Mouse (Mus musculus) olfactory bulb, adult 2 months (tissue): ENCODE results near the gene Apobec2. TPM values are rescaled to one million over a fixed set of nuclear protein-coding genes. Genes with fewer than 3 reads are reported as not detected.
A peak's percentile ranks its signal among the peaks of the same experiment; 100 is the strongest.

Experiments used
- H3K27ac ChIP-seq: fragments of 200-500 bp; 2 replicates; pipeline ENCODE4 v1.5.1; 2012; ENCODE audit warnings: low read depth, low read length; ENCODE audit not compliant: insufficient read depth
- H3K4me1 ChIP-seq: fragments of 200-500 bp; 2 replicates; pipeline ENCODE4 v1.6.1; 2012; ENCODE audit warnings: low read length; ENCODE audit not compliant: control insufficient read depth, insufficient read depth
- H3K4me3 ChIP-seq: fragments of 200-500 bp; 2 replicates; pipeline ENCODE4 v1.5.1; 2012; ENCODE audit warnings: mild to moderate bottlenecking, low read depth, low read length, moderate library complexity; ENCODE audit not compliant: insufficient read depth
- CTCF ChIP-seq: fragments of 200-500 bp; IDR thresholded peaks from 2 replicates; pipeline ENCODE4 v1.5.1; 2012; ENCODE audit warnings: low read depth, mild to moderate bottlenecking, low read length, moderate library complexity; ENCODE audit not compliant: insufficient read depth
- POLR2A ChIP-seq: fragments of 200-500 bp; IDR thresholded peaks from 2 replicates; pipeline ENCODE4 v1.6.1; 2012; ENCODE audit warnings: mild to moderate bottlenecking, low read depth, low read length, moderate library complexity; ENCODE audit not compliant: insufficient read depth
- WGBS: fragments of 180-500 bp; shearing (Covaris S2); methylation state at CpG from one replicate; pipeline ENCODE4 v1.1.7; 2018; 5-methylcytosine and 5-hydroxymethylcytosine counted together
- polyA plus RNA-seq: library from polyadenylated mRNA; stranded (reverse); fragments of >200 nt; gene quantifications from 2 replicates; pipeline ENCODE4 v1.2.4, GENCODE M21; 2012; ENCODE audit warnings: low replicate concordance; ENCODE audit not compliant: missing spikeins, insufficient read depth, insufficient read length

Gene Apobec2
- polyA plus RNA-seq, 1 experiment = not detected

GRCm38 (mm10) chr17:48416011-48416410 is 16.7 kb downstream of the Apobec2 start:
- Histone ChIP-seq H3K27ac (no peak overlapping the region), H3K4me3 (no peak overlapping the region), H3K4me1 (no peaks in the 10 kb centered on the region)
- TF ChIP-seq CTCF = no peak
- no peak for TF ChIP-seq POLR2A
- 85% methylated on average over 7 of the region's 7 CpGs for WGBS

- WGBS = 16% methylated on average over 8 of the region's 8 CpGs
- TF ChIP-seq CTCF (no peak), POLR2A (no peak)
- H3K27ac ChIP-seq = no peak overlapping the region
- H3K4me1 ChIP-seq = no peaks in the 10 kb centered on the region
- no peak overlapping the region for H3K4me3 ChIP-seq
These were observed 21.5 kb downstream of the Apobec2 start for GRCm38 (mm10) chr17:48411241-48411640.

GRCm38 (mm10) chr17:48410299-48410785 is 22.4 kb downstream of the Apobec2 start:
- TF ChIP-seq CTCF (no peak), POLR2A (peak; percentile 35; the same call in 1 of the 2 replicates)
- H3K27ac ChIP-seq = peak overlapping the region; percentile 97
- WGBS = under 1% methylated on average over 13 of the region's 13 CpGs
- peak overlapping the region; percentile 81 for H3K4me3 ChIP-seq
- H3K4me1 ChIP-seq = no peaks in the 10 kb centered on the region

GRCm38 (mm10) chr17:48409380-48410298 is 23.1 kb downstream of the Apobec2 start, which contains the start of the genes Nfya and Oard1:
Gene Nfya, minus strand, starts transcription at chr17:48409906.
Gene Oard1, plus strand, starts transcription at chr17:48410014.
- under 1% methylated on average over 84 of the region's 84 CpGs for WGBS
- H3K4me3 ChIP-seq = peak within 1 kb of the TSS; percentile 81
- peak within 1 kb of the TSS; percentile 97 for H3K27ac ChIP-seq
- TF ChIP-seq CTCF (no peak), POLR2A (peak; percentile 80)
- no peaks in the 10 kb centered on the region for H3K4me1 ChIP-seq

- Histone ChIP-seq H3K27ac (peak overlapping the region; percentile 89), H3K4me3 (peak overlapping the region; percentile 74), H3K4me1 (no peaks in the 10 kb centered on the region)
- no peak for TF ChIP-seq POLR2A
- under 1% methylated on average over 47 of the region's 47 CpGs for WGBS
These were observed 24.0 kb downstream of the Apobec2 start for GRCm38 (mm10) chr17:48408526-48409291.

GRCm38 (mm10) chr17:48407910-48408525 is 24.7 kb downstream of the Apobec2 start:
- WGBS = 7% methylated on average over 8 of the region's 8 CpGs
- Histone ChIP-seq H3K4me3 (peak overlapping the region; percentile 74), H3K27ac (peak overlapping the region; percentile 89), H3K4me1 (no peaks in the 10 kb centered on the region)
- no peak for TF ChIP-seq POLR2A
- TF ChIP-seq CTCF = no peak

- H3K27ac ChIP-seq = no peak overlapping the region
- H3K4me3 ChIP-seq = no peak overlapping the region
- WGBS = 91% methylated on average over 4 of the region's 4 CpGs
- H3K4me1 ChIP-seq = no peaks in the 10 kb centered on the region
- TF ChIP-seq CTCF (no peak), POLR2A (no peak)
These were observed 25.6 kb downstream of the Apobec2 start for GRCm38 (mm10) chr17:48407154-48407553.

- Histone ChIP-seq H3K4me3 (no peak overlapping the region), H3K4me1 (no peaks in the 10 kb centered on the region), H3K27ac (no peak overlapping the region)
- TF ChIP-seq CTCF (no peak), POLR2A (no peak)
- 82% methylated on average over 1 of the region's 1 CpGs for WGBS
These were observed 28.0 kb downstream of the Apobec2 start for GRCm38 (mm10) chr17:48404706-48405105.

- H3K4me3 ChIP-seq = no peak overlapping the region
- H3K4me1 ChIP-seq = no peaks in the 10 kb centered on the region
- WGBS = 96% methylated on average over 2 of the region's 2 CpGs
- no peak overlapping the region for H3K27ac ChIP-seq
- no peak for TF ChIP-seq POLR2A
These were observed 28.9 kb downstream of the Apobec2 start for GRCm38 (mm10) chr17:48403848-48404247.
